Mouse (Mus musculus) CD4-positive, CD25-positive, alpha-beta regulatory T cell, adult 4 months (primary cell): ENCODE data around the gene Ubac2. TPM values are rescaled to one million over a fixed set of nuclear protein-coding genes. Genes with fewer than 3 reads are reported as not detected.
"Not testable (repeated sequence)": the region's sequence is repeated elsewhere in the genome, so short reads cannot be mapped to it uniquely, and the experiment has no call there.

Experiments used
- ATAC-seq: one replicate; pipeline ENCODE4 v1.8.0; 2017
- polyA plus RNA-seq, 2 experiments: library from polyadenylated mRNA; unstranded; fragments of 100-300 nt; shearing (Covaris generic); gene quantifications; one replicate each; pipeline ENCODE4 v1.2.1; 2017

Ubac2 gene
- 10 to 100 TPM; 83.5 to 93.7 TPM for polyA plus RNA-seq

DNA sequence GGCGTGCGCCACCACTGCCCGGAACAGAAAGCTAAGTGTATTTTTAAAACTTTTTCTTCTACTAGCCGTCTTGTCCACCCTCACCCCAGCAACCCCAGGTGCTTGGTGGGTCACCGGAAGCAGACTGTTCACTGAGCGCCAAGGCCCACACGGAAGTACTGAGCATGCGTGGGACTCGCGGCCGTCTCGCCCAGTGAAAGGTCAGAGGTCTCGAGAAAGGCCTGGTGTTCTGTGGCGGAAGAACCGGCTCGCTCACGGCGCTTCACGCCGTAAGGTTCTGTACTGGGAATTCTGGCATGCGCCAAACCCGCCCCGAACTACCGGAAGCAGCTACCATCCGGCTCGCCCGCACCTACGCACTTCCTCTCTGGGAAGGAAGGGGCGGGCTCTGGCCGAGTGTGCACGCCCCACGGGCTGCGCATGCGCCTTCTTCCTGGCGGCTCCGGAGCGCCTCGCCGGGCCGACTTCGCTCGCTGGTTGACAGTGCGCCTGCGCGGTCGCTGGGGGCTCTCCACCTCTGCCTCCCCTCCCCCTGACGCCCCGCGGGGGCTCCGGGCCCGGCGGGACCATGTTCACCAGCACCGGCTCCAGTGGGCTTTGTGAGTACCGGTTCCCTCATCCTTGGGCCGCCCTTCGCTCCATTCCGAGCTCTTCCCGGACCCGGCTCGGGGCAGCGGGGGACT, at the start of gene Ubac2:
Gene Ubac2 (plus strand): TSS at position 445 of the 683 bp plus-strand sequence.
- ATAC-seq, result peak; percentile 81

DNA sequence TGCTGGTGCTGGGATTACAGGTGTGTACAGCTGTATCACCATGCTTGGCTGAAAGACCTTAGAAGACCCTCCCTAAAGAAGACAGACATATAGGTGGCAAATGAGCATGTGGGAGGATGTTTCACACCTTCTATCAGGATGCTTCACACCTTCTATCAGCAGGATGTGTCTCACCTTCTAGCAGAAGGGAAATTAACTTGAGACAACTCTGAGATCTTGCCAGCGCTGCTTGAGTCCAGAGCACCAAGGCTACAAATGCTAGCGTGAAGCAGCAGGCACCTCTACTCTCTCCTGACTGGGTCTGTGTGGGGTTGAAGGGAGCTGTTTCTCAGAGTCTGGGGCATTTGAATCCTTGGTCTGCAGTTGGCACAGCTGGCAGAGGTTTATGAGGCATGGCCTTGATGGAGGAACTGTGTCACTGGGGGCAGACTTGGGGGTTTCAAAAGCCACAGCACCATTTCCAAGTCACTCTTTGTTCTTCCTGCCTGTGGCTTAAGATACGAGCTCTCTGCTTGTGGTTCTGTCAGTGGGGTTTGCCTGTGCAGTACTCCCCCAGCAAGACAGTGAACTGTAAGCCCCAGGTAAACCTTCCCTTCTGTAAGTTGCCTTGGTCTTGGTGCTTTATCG, 48.5 kb upstream of the Ubac2 start:
- ATAC-seq, result peak; percentile 49

DNA sequence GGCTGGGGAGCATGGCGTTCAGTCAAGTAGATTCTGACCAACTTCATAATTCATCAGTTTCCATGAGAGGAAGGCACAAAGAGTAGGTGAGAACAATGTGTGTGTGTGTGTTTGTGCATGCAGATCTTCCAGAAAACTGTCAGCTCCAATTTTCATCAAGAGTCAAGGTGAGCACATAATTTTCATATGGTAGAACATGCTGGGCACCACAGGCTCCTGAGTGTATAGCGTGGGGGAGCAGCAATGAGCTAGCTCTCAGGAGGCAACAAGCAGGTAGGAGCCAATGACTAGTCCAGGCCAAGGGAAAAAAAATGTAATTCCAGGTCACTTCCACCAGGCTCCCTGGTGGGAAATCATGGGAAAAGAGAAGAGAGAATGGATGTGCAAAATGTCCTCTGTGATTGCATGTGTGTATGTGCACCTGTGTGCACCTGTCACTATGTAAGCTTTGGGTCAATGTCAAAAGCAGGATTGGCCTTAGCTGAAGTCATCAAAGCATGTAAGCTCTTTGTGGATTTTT, 45.4 kb upstream of the Ubac2 start:
- no peak for ATAC-seq

DNA sequence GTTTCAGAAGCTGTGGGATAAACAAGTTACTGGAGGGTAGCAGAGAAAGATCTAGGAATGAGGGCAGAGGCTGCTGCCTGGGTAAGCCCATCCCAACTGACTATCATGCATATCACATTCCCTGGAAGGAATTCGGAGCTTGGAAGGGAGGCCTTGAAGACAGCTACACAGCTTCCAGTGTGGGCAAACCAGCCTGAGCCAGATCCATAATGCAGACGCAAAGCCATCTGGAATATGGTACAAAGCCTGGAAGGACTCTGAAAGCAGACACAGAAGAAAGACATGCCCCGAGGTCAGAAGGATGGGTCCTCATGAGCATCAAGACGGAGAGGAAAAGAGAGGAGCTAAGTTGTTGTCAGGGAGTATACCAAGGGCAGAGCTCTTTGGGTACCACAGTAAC, 40.3 kb upstream of the Ubac2 start:
- ATAC-seq, result no peak

DNA sequence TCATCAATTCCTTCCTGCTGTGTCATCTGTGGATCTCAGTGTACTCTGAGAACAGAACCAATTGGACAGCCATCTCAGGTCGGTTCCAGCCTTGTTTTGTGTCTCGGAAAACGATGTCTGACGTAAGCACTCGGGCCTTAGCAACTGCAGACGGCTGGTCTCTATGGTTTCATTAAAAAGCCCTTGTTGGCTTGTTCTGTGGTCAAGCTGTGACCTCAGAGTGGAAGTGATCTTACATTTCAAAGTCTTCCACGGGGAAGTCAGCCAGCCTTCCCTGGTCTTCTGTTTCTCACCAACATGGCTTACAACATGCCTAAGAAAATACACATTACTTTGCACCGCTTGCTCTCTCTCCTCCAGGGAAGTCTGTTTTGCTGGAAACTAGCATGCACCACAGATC, 38.2 kb upstream of the Ubac2 start:
- ATAC-seq, result no peak

DNA sequence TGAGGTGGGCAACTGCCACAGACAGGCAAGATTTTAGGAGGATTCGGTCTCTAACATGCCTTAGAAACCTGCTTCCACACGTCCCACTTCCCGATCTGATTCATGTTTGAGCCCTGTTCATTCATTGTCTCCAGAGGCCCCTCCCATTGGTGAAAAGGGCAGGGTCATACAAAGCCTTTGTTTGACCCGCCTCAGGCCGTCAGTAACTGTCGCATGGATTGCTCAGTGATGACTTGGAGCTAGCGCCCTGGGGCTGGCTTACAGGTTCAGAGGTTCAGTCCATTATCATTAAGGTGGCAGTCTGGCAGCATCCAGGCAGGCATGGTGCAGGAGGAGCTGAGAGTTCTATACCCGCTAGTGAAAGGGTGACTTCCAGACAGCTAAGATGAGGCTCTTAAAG, 33.9 kb upstream of the Ubac2 start:
- ATAC-seq, result no peak

DNA sequence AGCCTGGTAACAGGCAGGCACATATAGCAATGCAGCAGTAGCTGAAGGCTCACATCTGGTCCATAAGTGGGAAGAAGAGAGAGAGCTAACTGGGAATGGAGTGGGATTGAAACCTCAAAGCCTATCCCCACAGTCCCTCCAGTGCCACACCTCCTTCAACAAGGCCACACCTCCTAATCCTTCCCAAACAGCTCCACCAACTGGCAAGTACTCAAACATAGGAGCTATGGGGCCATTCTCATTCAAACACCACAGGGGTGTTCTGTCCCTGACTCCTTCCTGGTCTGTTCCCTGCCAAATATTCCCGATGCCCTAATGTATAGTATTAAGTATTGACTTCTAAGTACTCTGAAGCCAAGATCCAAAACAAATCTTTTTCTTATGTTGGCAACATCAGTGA, 27.2 kb upstream of the Ubac2 start:
- ATAC-seq, result no peak

DNA sequence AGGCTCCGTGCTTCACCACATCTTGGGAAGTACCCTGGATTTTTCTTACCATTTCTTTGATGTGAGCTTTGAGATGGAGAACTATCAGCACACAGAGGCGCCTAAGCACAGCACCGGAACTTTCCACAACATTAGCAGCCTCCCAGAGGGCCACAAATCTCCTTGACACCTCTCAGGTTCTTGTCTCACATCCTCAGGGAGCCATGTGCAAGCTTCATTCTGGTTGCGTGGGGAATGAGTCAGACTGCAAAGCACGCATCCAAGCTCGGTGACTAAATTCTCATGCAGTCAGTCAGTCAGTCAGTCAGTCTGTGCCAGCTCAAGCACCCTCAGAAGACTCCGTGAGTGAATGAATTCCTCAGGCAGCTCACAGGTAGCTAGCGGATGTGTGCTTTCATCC, 25.9 kb upstream of the Ubac2 start:
- ATAC-seq, result no peak

DNA sequence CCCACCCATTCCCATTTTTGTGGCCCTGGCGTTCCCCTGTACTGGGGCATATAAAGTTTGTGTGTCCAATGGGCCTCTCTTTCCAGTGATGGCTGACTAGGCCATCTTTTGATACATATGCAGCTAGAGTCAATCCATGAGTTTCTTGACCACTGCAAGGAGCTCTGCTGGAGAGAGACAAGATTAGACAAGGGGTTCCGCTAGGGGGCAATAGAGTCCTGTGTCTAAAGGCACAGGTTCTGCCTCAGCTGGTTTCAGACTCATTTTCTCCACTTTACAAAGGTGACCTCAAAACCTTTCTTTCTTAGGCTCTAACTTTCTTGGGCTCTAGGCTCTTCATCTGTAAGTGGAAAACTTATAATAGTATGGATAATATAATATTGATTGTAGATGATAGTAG, 13.3 kb upstream of the Ubac2 start:
- peak; percentile 95 for ATAC-seq

DNA sequence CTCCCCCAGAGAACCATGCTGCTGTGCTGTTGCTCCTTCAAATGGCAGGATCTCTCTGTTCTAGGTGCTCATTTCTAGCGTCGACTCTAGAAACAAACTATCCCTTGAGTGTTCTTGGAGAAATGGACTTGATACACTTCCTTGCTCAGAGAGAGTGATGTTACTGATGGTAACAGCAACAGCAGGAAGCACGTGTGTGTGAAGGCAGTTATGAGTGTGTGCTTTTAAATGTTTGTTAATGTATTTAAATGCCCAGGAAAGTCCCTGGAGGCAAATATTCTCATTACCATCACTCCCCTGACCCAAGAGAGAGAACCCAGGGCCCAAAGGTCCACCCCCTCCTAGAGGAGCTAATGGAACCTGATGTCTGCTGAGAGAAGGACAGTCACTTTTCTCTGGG, 11.8 kb upstream of the Ubac2 start:
- ATAC-seq, result no peak

DNA sequence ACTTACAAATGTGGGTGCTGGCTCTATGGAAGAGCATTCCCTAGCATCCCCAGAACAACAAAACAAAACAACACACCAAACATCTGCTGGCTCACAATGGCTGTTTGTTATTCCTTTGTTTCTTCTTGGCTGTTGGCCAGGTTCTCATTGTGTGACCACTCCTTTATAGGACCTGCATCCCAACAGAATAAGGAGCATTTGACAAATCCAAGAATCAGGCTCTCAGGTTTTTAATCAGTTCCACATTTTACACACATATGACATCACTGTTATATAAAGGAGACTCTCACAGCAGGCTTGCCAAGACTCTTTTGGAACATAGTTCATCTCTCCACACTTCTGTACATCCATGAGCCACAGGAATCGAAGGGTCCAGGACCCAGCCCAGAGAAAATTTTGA, 9.3 kb upstream of the Ubac2 start:
- no peak for ATAC-seq

DNA sequence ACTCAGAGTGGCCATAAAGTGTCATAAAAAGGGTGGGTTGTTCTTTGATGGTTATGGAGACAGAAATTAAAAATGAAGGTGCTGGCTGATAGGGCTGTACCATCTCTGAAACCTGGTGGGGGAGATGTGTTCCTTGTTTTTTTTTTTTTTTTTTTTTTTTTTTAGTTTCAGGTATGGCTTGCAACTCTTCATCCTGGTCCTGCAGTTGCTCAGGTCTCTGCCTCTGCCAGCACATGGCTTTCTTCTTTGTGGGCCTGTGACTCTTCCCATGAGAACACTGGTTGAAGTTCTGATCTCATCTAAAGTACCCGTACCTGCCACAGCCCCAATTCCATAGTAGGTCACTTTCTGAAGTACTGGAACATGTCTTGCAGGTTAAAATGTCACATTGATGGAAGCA, 5.7 kb upstream of the Ubac2 start:
- no peak for ATAC-seq

DNA sequence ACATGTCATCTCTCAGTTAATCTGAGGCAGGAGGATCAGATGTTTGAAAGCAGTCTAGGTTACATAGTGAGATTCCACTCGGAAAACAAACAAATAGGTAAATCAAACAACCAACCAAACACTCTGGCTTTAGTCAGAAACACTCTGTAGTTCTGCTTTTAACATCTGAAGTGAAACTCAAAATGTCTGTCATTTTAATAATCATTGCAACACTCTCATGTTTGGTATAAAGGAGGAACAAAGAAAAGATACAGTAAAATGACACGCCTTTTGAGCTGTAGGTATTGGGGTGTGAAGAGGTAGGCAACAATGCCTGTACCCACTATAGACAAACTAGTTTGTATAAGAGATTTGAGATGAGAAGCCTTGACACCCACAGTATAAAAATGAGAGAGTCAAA, 5.2 kb upstream of the Ubac2 start:
- ATAC-seq, result no peak

DNA sequence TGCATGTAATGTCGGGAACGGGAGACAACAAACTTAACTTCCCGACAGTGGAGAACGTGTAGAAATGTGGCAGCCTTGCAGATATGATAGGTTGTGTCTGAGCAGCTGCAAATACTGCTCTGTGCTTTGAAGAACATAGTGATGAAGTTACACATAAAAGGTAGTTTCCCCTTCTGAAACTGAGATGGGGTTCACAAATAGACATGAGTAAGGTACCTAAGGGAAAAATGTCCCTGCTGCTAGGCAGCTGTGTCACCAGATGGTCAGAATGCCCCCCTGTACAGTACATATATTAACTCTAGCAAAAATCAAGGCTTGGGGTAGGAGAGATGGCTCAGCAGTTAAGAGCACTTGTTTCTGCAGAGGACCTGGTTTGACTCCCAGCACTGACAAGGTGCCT, 4.8 kb upstream of the Ubac2 start:
- no peak for ATAC-seq

DNA sequence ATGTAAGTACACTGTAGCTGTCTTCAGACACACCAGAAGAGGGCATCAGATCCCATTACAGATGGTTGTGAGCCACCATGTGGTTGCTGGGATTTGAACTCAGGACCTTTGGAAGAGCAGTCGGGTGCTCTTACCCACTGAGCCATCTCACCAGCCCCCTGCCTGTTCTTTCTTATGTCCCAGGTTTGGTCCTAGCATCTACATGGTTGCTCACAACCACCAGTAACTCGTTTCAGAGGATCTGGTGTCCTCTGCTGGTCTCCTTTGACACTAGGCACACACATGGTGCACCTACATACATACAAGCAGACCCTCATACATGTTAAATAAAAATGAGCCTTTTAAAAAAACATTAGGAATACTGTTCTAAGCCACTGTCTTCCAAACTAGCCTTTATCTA, 2.2 kb upstream of the Ubac2 start:
- not testable (repeated sequence) for ATAC-seq

DNA sequence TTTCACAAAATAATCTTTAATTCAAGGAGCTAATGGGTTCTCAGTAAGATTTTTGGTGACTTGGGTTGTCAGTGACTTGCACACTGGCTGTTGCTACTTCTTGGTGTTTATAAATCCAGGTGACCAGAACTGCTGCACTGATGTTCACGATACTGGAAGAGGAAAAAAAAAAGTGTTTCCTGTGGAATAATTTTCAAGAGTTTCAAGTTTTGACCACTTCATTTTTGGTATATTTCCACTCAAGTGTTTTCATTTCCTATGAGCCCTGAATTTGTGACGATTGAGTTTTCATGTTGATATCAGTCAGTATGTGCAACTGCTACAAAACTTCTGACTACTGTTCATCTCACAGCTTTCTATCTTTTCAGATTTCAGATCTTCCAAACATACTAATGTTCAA, 1.6 kb upstream of the Ubac2 start:
- ATAC-seq, result no peak

DNA sequence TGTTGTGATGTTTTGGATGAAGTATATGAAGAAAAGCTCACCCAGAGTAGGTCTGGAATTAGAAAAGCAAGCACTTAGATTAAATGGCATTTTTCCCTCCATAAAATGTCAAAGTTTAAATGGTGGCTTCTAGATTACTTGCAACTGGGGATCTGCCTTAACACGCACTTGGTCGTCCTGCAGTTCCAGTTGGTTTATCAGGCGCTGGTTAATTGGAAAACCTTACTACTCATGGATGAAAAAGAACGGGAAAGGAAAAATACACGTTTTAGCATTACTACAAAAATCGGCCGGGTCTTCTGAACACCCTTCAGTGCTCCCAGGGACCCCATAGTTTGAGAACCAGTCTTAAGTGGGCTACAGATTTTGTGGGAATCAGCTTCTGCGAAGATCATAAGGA, 780 bp upstream of the Ubac2 start:
- no peak for ATAC-seq

DNA sequence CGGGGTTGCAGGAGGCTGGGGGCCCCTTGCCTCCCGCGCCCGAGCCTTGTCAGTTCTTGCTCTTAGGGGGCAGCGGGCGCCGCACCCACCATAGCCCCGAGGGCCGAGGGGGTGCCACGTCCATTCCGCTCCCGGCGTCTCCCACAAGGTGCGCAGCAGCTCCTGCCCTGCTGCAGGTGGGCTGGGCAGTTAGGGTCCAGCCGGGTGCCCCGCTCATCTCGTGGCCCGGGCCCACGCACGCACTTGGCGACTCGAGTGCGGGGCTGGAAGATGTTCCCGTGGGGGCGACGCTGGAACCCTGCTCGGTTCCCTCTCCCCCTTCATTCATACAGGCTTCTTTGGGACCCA, 413 bp downstream of the Ubac2 start:
- no peak for ATAC-seq

DNA sequence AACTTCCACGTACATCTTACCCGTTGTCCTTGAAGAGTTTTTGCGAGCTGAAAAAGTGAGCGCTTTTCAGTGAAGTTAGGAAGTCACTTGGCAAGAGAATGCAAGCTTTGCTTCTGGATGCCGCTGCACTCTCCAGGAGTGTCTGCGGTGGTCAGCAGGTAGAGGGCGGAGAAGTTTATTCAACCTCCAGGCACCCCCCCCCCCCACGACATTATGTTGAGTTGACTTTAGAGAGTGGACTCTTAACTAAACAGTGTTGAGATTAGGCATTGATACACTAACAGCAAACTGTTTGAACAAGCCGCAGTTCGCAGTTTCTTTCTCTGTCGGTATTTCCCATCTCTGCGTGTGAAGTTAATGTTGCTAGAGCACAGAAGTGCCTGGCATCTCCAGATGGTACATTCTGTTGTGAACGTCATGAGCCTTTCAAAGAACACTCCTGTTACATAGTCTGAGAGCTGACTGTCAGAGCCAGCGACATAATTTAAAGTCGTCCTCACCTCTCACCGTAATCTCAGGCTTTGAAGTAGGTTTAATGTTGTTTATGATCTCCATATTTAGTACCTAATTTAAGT, 933 bp downstream of the Ubac2 start:
- ATAC-seq, result peak; percentile 29

DNA sequence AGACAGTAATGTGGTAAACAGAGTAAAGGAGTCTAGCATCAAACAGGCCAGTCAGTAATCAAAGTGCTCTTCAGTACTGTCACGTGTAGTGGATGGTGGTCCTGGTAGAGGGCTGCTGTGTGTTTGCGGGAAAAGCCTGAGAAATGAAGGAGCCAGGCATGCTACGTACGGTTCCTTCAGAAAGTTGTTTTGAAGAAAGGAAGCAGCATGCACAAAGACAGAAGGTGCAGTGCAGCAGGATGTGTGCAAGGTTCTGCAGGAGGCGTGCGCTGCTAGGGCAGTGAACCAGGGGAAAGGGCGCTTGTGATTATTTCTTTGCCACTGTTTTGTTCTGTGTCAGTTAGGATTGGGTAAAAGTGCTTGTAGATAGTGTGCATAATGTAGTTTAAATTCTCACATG, 2.8 kb downstream of the Ubac2 start:
- ATAC-seq, result peak; percentile 42

DNA sequence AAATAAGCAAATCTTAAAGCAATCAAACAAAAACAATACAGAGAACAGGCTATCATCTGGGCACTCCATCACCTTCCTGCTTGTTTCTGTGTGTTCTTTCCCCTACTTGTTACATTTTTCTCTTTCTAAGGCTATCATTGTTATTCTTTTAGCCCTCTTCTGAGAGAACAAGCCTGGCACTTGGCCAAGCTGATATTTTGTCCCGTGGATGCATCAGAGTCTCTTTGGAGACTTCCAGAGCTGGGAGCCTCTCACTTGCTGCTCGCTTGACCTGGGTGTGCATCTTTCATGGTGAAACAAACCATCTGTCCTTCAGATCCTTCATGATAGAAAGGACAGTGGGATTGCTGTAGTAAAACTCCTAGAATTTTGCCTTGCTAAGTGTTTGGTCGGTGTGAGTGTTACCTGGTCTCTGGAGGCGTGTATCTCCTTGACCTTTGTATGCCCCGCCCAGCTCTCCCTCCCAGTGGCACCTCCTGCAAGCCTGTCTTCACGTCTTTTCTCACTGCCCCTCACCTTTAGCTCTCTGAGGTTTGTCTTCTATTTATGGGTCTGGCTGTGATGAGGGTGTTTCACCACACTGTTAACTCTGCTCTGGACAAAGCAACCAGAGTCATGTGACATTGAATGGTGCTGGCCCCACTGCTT, 5.9 kb downstream of the Ubac2 start:
- ATAC-seq, result no peak

DNA sequence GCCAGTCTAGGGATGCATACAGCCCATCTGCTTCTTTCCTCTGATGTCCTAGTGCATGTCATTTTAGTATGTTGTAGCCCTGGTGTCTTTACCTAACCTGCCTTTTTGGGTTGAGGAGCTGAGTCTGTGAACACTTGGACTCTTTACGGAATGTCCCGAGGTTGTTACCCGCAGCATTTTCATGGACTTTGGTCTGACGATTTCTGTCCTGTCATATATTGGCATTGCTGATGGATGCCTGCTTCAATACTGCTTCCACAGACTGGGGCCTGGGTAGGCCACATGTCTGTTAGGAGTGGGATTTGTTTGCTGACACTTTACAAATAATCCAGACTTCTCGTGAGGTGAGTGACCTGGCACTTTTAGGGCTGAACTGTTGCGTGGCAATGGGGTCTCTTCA, 15.3 kb downstream of the Ubac2 start:
- ATAC-seq, result no peak

DNA sequence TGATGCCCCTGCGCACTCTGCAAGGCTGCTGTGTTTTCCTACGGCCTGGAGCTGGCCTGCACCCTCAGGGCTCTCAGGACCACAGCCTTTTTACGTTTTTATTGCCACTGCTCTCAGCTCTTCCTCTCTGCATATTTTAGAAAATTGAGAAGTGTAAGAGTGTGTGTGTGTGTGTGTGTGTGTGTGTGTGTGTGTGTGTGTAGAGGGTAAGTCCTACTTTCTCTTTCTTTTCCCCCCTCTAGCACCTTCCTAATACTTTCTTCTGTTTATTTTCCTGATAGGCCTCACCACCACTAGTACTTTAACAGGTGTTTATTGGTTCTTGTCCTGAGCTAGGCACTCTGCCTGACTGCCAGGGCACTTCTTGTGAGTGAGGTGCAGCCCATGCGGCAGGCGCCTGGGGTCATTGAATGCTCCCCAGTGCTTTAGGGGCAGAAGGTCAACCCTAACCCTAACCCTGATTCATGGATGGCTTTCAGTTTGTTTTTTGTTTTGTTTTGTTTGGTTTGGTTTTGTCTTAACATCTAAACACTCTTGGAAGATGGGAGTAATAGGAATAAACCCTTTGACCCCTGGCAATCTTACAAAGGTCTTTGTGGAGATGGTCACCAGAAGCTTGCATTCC, 16.2 kb downstream of the Ubac2 start:
- peak; percentile 5 for ATAC-seq
